Mouse (Mus musculus): Measurements from ENCODE around the gene Cnih4.

The Cnih4 gene

GRCm38 (mm10) chr1:181143950-181144836 lies at the start of gene Cnih4, which contains the start of gene Nvl:
TSS of gene Cnih4 (plus strand) at chr1:181144693.
TSS of gene Nvl (minus strand) at chr1:181144204.
- DNase-seq (ENCODE audit: extremely low spot score, low spot score) = peak; percentile 95

- DNase-seq (ENCODE audit: extremely low spot score, low spot score) = no peak
Measured at GRCm38 (mm10) chr1:181117112-181117511, 27.4 kb upstream of the Cnih4 start.

GRCm38 (mm10) chr1:181124145-181124544 lies 20.3 kb upstream of the Cnih4 start:
- DNase-seq (ENCODE audit: extremely low spot score, low spot score) = no peak

- no peak for DNase-seq (ENCODE audit: extremely low spot score, low spot score)
Measured at GRCm38 (mm10) chr1:181125916-181126315, 18.6 kb upstream of the Cnih4 start.

- no peak for DNase-seq (ENCODE audit: extremely low spot score, low spot score)
Measured at GRCm38 (mm10) chr1:181126766-181127165, 17.7 kb upstream of the Cnih4 start.

GRCm38 (mm10) chr1:181131915-181132314 lies 12.6 kb upstream of the Cnih4 start:
- no peak for DNase-seq (ENCODE audit: extremely low spot score, low spot score)

GRCm38 (mm10) chr1:181138730-181139129 lies 5.8 kb upstream of the Cnih4 start:
- DNase-seq (ENCODE audit: extremely low spot score, low spot score) = no peak

- DNase-seq (ENCODE audit: extremely low spot score, low spot score) = no peak
Measured at GRCm38 (mm10) chr1:181143609-181143949, 914 bp upstream of the Cnih4 start.

GRCm38 (mm10) chr1:181144966-181145365 lies 473 bp downstream of the Cnih4 start:
- DNase-seq (ENCODE audit: extremely low spot score, low spot score) = no peak

GRCm38 (mm10) chr1:181146187-181146586 lies 1.7 kb downstream of the Cnih4 start:
- DNase-seq (ENCODE audit: extremely low spot score, low spot score) = no peak

- no peak for DNase-seq (ENCODE audit: extremely low spot score, low spot score)
Measured at GRCm38 (mm10) chr1:181148540-181148939, 4.0 kb downstream of the Cnih4 start.

GRCm38 (mm10) chr1:181149373-181150017 lies 5.0 kb downstream of the Cnih4 start:
- DNase-seq (ENCODE audit: extremely low spot score, low spot score) = no peak

- no peak for DNase-seq (ENCODE audit: extremely low spot score, low spot score)
Measured at GRCm38 (mm10) chr1:181150431-181150826, 5.9 kb downstream of the Cnih4 start.

- peak; percentile 89 for DNase-seq (ENCODE audit: extremely low spot score, low spot score)
Measured at GRCm38 (mm10) chr1:181150827-181151534, 6.5 kb downstream of the Cnih4 start.

- no peak for DNase-seq (ENCODE audit: extremely low spot score, low spot score)
Measured at GRCm38 (mm10) chr1:181151541-181151940, 7.0 kb downstream of the Cnih4 start.

- no peak for DNase-seq (ENCODE audit: extremely low spot score, low spot score)
Measured at GRCm38 (mm10) chr1:181167816-181168215, 23.3 kb downstream of the Cnih4 start.

GRCm38 (mm10) chr1:181168377-181168776 lies 23.9 kb downstream of the Cnih4 start:
- no peak for DNase-seq (ENCODE audit: extremely low spot score, low spot score)

- DNase-seq (ENCODE audit: extremely low spot score, low spot score) = no peak
Measured at GRCm38 (mm10) chr1:181170210-181170609, 25.7 kb downstream of the Cnih4 start.

GRCm38 (mm10) chr1:181188925-181189324 lies 44.4 kb downstream of the Cnih4 start:
- DNase-seq (ENCODE audit: extremely low spot score, low spot score) = no peak

- DNase-seq (ENCODE audit: extremely low spot score, low spot score) = no peak
Measured at GRCm38 (mm10) chr1:181199446-181199845, 55.0 kb downstream of the Cnih4 start.

- no peak for DNase-seq (ENCODE audit: extremely low spot score, low spot score)
Measured at GRCm38 (mm10) chr1:181210147-181210546, 65.7 kb downstream of the Cnih4 start.
